Mouse (Mus musculus): ENCODE measurements at regions not wholly inside any gene's neighbourhood (a gene's known extent, or its start where the extent isn't known, plus 50 kb on each side); places are given as distances from the start of the nearest gene placed in this dataset.

DNA sequence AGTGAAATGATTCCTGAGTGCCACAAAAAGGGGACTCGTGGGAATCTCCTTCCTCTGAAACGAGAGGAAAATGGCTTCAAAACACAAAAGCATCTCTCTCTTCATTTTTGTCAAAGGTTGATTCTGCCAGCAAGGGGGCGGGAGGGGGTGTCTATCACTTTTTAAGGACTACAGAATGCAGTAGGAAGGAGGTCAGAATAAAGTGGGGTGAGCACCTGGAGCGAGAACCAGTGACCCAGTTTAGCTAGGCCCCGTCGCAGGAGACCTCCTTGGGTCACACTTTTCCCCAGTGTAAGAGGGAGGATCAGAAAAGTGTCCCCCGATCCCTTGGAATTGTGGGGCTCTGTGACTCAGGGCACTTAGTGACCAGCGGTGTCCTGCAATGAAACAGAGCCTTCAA, 133.1 kb downstream of the Tgfb2 start:
- DNase-seq: no peak

- no peak for DNase-seq
Observed at GRCm38 (mm10) chr1:186572092-186572491, 133.7 kb downstream of the Tgfb2 start.

GRCm38 (mm10) chr1:186568496-186568895, 137.3 kb downstream of the Tgfb2 start:
- no peak for DNase-seq

DNA sequence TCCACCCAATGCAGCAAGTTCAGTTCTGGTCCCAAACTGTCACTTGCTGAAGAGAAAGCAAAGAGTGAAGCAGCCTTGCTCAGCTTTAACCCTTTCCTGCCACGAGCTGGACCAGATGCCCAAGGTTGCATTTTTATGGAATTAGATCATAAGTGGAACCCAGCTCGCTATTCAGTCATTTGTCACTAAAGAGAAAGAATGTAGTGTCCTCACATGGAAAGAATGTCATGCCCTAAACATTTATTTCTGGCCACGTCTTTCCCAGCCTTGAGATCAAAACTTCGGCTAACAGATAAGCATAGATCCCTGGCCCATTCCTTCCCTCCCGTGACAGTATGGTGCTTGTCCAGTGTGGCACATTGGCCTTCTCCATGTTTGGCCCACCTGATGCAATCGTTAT, 137.7 kb downstream of the Tgfb2 start:
- DNase-seq: no peak

GRCm38 (mm10) chr1:186567136-186567826, 138.5 kb downstream of the Tgfb2 start:
- no peak for DNase-seq

DNA sequence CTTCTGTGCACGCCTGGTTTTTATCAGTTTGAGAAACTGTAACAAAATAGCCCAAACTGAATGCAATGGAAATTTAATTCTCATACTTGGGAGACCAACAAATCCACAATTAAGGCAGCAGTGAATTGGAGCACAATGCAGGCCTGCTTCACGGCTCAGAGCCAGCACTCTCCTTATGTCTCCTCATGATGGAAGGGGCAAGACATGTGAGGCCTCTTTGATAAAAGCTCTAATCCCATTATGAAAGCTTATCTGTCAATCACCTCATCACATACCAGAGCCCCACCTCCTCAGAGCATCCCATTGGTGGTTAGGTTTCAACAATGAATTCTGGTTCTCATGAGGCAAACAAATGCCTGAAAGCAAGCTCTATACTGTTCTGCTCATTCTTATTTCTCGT, 143.8 kb downstream of the Tgfb2 start:
- no peak for DNase-seq

DNA sequence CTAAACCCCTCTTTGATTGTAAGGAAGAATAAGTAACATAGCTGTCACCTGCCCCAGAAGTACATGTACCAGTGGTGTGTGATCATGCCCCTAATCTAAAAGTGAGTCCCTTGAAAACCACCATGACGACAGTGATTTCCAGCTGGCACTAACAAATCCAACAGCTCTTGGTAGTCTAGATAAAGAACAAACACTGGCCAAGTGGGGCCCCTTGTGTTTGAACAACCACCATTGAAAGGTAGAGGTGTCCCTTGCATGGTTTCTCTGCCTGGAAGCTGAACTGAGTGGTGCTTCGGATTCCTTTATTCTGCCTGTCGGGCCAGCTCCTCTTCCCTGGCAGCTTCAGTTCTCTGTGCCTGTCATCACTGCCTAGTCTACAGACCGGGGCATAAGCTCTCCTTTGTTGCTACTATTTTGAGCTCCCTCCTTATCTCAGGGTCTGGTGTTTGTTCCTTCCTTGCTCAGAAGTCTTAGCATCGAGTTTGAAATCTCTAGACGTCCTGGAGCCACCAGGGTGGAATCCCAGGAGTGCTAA, 150.3 kb downstream of the Tgfb2 start:
- DNase-seq: no peak

DNA sequence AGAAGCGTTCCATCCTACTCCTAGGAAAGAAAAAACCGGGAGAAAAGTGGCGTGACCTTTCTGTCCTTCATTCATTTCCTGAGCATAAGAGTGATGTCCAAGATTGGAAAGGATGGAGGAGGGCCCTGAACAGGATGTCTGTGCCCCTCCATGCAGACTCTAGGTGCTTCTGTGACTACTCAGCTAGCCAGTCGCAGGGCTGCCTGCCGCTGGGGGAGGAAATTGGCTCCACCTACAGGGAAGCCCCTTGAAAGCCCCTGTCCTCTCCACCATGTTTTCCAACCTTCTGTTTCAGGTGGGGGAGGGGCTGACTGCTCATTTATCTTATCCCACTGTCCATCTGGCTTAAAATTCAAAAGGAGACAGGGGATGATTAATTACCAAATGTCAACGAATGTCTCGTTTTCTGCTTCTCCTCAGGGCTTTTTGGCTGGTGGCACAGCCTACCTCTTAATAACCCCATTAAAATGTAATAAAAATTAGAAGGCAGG, 151.2 kb downstream of the Tgfb2 start:
- no peak for DNase-seq

GRCm38 (mm10) chr1:186552689-186553088, 153.1 kb downstream of the Tgfb2 start:
- DNase-seq: no peak

DNA sequence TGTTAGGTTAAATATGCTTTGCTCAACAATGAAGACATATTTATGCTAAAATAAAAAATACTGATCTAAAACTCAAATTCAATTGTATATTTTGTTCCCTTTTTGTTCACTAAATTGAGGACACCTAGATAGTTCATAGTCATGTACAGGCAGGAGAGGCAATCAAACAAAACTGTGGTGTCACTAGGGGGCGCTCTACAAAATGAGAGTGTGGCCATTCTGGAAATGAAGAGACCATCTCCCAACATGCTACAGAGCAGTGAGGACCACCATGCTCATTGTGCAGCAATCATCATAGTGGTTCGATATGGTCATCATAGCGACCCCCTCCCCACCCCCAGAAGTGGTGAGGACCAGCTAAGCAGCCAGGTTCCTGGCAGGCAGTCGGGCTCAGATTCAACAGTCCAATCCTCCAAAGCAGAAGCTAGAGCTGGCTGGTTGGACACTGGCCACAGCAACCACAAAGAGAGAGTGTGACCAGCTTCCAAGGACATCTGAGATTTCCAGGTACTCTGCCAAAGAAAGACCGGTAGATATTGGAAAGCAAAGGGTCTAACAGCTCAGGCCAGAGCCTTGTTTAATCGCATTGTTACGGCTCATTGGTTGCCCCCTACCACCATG, 155.4 kb downstream of the Tgfb2 start:
- DNase-seq: peak in 1 of 2 experiments; percentile 6

DNA sequence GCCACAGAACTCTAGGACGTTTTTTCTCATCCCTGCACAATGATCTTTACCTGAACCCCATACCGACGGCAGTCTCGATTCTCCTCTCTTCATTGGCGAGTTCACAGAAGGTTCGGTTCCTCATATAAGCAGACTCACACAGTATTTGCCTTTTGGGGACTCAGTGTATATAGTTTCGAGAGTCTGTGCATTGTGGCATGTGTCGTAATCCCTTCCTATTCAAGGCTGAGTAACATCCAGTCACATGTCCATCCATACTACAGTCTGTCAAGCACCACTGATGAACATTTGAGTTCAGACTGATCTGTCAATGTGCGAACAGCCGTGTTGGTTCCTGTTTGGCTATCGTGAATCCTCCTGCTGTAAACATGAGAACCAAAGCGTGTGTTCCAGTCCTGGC, 156.6 kb downstream of the Tgfb2 start:
- DNase-seq: no peak

DNA sequence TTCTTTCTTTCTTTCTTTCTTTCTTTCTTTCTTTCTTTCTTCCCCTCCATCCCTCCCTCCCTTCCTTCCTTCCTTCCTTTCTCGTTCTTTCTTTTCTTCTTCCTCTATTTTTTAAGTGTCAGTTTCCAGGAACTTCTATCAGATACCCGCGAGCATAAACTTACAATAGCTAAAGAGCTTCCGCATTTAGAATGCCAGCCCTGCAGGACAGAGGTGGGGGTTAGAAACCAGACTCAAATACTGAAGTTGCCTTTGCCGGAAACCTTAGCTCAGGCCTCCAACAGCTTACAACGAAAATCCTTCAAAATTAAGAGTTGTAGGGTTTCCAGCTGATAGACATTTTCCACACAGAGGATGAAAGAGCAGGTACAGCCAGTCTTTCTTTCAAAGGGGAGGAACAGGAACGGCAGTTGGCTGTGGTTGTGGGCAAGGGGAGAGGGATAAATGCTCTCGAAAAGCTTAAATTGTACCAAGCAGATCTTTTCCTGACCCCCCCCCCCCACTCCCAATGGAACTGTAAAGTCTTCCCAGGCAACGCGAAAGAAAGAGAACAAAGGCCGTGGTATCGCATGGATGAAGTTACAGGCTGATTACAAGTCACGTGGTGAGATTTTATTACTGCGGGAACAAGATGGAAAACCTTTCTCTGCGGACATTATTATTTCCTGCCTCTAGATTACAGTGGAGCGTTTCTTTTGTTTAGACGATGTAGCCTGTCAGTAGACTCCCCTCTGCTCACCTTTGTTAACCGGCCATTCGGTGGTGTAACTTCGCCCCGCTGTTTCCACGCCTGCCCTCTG, 159.2 kb downstream of the Tgfb2 start:
- DNase-seq: no peak

DNA sequence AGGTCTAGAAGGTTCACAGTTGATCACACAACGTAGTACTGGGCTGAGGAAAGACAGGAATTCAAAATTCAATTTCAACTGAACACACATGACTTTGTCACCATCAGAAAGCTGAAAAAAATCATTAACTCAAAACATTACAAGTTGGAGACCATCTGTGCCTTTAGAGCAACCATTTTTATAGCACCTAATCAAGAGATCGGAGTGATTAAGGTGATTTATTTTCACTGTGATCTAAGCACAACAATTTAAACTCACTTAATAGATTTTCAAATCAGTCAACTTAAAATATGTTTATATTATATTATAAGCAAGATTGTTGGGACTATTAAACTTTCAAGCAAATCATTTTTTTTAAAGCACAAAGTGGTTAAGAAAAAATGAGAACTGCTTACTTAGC, 165.7 kb downstream of the Tgfb2 start:
- no peak for DNase-seq

DNA sequence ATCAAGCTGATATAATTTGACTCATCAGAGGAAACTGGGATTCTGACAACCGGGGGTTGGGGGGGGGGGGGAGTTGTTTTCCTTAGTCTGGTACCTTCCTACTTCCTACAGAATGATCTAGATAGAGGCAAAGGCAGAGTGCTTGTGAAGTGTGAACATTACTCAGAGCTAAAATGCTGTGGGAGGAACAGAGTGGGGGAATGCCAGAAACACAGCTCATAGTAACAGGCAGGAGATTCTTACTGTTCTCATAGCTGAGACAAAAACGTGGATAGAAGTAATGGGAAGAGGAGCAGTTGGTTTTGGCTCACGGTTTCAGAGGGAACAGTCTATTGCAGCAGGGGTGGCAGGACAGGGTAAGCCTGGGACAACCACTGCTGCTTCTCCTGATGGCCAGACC, 167.6 kb downstream of the Tgfb2 start:
- no peak for DNase-seq

DNA sequence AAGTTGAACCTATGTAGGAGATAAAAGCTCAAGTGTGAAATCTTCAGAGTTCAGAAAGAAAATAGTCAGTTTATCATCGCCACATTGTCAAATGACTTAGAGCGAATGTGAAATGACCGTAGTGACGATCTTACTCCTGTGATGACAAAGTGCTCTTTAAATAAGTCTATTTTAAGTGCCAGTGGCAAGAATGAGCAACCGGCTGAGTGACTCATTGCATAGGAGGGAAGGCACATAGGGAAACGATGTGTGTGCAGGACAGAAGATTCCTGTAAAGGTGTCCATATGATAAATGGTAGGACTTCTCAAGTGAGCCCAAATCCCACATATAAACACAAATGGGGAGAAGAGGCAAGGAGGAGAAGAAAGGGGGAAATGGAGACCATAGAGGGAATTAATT, 189.8 kb downstream of the Tgfb2 start:
- no peak for DNase-seq

DNA sequence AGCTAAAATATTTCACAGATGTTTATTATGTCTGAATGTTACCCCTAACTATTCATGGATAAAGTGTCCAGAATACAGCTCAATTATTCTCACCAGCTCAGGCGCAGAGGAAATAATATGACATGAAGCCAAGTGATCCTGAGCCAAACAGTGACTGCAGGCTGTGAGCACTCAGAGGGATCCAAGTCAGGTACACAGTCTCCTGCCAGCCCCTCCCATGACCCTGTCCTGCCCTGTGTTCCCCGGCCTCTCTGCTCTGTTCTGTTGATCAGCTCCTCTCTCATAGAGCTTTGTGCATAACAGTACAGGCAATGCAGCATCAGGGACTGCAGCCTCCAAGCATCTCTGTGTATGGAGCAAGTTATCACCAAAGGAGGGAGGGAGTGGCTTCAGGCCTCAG, 190.7 kb downstream of the Tgfb2 start:
- DNase-seq: no peak

DNA sequence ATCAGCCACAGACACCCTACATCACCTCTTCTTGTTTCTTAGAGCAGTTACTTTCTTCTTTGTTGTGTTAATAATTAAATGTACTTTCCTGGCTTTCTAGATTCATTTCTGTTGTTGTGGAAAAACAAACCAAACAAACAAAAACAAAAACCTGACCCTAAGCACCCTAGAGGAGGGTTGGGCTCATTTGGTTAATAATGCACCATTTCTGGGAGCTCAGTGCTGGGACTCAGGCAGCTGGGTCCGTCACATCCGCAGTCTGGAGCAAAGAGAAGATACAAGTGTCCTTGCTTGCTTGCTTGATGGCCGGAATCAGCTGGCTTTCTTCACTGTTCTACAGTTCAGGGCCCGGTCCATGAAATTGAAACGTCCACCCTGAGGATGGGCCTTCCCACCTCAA, 191.9 kb downstream of the Tgfb2 start:
- DNase-seq: no peak

GRCm38 (mm10) chr1:186510531-186510930, 195.3 kb downstream of the Tgfb2 start:
- no peak for DNase-seq

GRCm38 (mm10) chr1:186508358-186508757, 197.4 kb downstream of the Tgfb2 start:
- DNase-seq: no peak

- no peak for DNase-seq
Observed at GRCm38 (mm10) chr1:186507956-186508355, 197.8 kb downstream of the Tgfb2 start.

- no peak for DNase-seq
Observed at GRCm38 (mm10) chr1:186506517-186506916, 199.3 kb downstream of the Tgfb2 start.

- no peak for DNase-seq
Observed at GRCm38 (mm10) chr1:186505912-186506311, 199.9 kb downstream of the Tgfb2 start.

- no peak for DNase-seq
Observed at GRCm38 (mm10) chr1:186505051-186505711, 200.6 kb downstream of the Tgfb2 start.

All from layer of hippocampus, postnatal 36 days (tissue).